Mouse (Mus musculus): ENCODE measurements around the gene Spata2l.

Gene Spata2l

DNA sequence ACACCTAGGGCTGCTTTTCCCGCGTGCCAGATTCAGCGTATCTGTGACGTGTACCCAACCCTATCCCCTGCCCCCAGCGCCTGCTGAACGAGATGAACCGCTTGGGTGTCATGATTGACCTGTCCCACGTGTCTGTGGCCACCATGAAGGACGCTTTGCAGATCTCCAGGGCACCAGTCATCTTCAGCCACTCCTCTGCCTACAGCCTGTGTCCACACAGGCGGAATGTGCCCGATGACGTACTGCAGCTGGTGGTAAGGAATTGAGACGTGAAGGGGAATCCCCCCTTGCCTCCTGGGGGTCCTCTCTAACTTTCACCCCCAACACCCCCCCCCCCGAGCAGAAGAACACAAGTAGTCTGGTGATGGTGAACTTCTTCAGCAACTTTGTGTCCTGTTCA lies 36.2 kb downstream of the Spata2l start:
- DNase-seq (ENCODE audit: low spot score in 2 of 2): no peak

DNA sequence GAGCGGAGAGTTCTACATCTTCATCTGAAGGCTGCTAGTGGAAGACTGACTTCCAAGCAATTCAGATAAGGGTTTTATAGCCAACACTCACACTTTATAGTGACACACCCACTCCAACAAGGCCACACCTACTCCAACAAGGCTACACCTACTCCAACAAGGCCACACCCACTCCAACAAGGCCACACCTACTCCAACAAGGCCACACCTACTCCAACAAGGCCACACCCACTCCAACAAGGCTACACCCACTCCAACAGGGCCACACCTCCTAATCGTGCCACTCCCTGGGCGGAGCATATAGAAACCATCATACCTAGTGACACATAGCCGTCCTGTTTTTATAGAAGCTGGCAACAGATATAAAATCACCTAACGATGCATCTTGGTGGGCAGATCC lies 39.0 kb downstream of the Spata2l start:
- DNase-seq (ENCODE audit: low spot score in 2 of 2): peak; percentile 31 to 60

DNA sequence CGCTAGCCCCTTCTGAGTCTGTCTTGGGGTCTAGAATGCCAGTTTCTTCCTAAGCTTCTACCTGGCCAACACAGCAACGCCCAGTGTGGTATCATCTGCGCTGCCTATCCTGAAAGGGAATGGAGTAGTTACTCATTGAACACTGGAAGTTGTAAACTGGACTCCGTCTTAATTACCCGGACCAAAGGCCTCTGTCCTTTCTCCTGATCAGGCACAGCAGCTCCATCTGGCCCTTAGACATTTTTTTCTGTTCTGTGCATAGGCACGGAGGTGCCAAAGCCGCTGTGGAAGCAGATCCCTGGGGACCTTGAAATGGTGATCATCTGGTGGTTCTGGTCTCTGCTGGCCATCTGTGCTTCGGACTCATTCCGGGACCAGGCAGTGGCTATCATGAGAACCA lies 42.3 kb downstream of the Spata2l start:
- no peak for DNase-seq (ENCODE audit: low spot score in 2 of 2)

DNA sequence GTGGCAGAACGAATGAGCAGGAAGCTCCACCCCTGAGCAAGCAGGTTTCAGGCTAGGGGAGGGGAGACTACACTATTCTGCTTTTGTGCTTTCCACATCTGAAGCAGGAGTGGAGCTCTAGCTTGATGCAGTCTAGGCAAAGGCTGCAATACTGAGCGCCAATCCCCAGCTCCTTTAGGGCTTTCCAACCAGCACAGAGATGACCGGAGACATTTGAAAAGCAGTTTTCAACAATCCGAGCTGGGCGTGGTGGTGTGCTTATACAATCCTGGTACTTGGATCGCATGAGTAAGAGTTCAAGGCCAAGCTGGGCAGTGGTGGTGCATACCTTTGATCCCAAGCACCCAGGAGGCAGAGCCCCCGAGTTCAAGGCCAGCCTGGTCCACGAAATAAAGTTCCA lies 44.1 kb downstream of the Spata2l start:
- no peak for DNase-seq (ENCODE audit: low spot score in 2 of 2)

DNA sequence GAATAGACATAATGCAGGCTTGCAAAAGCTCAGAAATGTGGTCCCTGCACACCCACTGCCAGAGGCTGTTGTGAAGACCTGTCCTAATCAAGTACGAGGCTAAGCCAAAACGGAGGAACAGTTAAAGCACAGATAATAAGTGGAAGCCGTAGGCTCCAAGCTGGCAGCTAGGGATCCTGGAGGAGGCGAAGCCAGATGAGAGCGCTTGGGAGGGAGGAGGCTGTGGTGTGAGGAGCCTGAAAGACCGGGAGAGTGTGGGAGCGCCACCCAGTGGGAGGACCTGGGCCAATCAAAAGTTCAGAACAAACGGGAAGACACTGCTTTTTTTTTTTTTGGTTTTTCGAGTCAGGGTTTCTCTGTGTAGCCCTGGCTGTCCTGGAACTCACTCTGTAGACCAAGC lies 45.4 kb downstream of the Spata2l start:
- peak; percentile 15 to 34 for DNase-seq (ENCODE audit: low spot score in 2 of 2)

DNA sequence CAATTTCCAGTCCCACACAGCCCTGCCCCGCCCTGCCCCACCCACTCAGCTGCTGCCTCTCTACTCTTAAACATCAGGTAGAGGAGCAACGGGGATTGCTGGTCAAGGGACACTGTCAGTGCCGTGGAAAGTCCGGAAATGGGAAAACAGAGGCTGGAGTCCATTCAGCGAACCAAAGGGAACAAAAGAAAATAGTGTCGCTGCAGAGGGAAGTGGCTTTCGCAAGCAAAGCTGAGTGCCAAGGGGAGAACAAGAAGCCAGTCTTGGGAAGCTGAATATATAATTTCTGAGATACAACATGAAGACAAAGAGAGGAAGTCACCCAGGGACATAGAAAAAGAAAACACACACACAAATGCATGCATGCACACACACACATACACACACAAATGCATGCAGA lies 47.2 kb downstream of the Spata2l start:
- DNase-seq (ENCODE audit: low spot score in 2 of 2): no peak

DNA sequence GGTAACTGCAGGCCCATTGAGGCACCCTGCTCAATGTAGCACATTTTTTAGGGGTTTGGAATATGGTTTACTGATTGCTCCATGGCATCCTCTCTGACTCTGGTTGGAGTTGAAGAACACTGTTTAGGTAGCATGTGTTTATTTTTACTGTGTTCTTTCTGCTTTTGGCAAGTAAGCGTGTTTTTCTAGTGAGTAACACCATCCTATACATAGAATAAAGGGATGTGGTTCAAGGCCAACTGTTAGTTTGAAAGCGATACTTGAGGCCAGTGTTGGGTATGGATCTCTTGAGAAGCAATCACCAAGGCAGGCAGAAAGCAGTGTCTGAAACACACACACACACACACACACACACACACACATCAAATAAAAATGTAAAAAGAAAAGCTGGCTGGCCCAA lies 48.0 kb downstream of the Spata2l start:
- DNase-seq (ENCODE audit: low spot score in 2 of 2): no peak

DNA sequence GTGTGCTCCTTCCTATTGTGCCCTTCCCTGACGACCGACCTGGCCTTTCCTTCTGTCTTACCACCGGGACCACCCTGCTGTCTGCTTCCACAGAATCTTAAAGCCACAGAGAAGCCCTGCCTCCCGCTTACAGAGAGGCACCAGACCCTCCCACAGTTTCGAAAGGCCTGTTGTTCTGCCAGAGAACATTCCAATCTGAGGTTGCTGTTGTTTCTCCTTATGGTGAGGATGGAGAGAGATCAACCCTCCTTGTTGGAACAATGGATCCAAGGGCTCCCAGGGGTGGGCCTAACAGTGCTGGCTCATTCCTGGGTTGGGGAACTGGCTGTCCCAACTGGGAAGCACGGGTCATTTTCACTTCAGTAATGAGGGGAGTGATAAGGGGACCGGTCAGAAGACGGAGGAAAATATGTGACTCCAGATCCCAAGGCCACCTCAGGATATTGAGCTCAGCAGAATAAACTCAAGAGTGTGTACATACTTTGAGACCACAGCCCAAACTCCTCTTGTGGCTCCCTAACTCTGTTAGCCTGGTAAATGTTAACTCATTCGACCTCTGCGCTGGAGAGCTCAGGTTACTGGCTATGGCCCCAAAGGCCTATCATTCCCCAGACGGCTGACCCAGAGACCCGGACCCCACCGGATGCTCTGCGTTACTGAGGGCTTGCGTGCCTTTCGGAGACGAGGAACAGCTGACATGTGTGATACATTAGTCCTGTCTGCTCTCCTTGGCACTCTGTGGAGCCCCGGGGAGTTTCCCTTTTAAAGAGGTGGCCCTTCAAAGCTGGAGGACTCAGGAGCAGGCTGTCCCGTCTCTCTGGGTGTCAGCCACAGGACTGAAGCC lies 50.2 kb downstream of the Spata2l start, which contains the start of gene Dpep1:
Dpep1 (plus strand) TSS at position 677 of the 844 bp plus-strand sequence.
- no peak for DNase-seq (ENCODE audit: low spot score in 2 of 2)

DNA sequence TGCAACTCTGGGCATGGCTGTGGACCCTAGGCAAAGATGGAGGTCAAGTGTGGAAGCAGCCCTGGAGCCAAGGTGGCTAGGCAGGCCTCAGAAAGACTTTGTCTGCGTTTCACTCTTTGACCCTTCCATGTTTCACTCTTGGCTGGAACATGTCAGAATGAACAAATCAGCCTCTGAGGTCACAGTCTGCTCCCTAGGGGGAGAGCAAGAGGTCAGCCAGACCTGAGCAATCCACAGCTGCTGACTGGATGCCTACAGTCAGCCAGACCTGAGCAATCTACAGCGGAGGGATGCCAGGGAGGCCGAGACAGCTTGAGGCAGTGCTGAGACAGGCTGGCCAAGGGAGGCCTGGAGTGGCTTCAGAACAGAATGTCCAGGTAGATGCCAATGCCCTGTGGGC lies 54.6 kb downstream of the Spata2l start:
- no peak for DNase-seq (ENCODE audit: low spot score in 2 of 2)

Measured in spleen, postnatal 36 days (tissue).